Comparison of ENCODE assay signal across 28 mouse cellular contexts in genomic region chr2:60795861-60796260, GRCm38 (mm10).
DNase-seq lines count a peak whose midpoint lies in the region; ATAC-seq lines count a peak whose summit lies in the region.
"Had no signal": no experiment of that assay in that cellular context is flagged by ENCODE, and none has a peak within 500 bp of the region (broad histone marks: within the 10 kb centered on the region; RNA-seq: fewer than 3 reads in every experiment).

No protein-coding gene starts in this region.

- 78% methylated on average over 9 of the region's 9 CpGs for WGBS in hindbrain, embryonic 13.5 days
- 75% methylated on average over 9 of the region's 9 CpGs for WGBS in hindbrain, embryonic 16.5 days
- 72% methylated on average over 9 of the region's 9 CpGs for WGBS in neural tube, embryonic 13.5 days
- 73% methylated on average over 9 of the region's 9 CpGs for WGBS in neural tube, embryonic 15.5 days
- 49% methylated on average over 9 of the region's 9 CpGs for WGBS in midbrain, embryonic 16.5 days

- 0 out of 2 replicates have a peak, but pooled peaks cover 3% of the 10 kb centered on the region for H3K36me3 ChIP-seq in hindbrain, embryonic 13.5 days
- no peaks in the 10 kb centered on the region for H3K36me3 ChIP-seq in hindbrain, embryonic 16.5 days (ENCODE audit: control insufficient read depth, insufficient read depth, low read length)
- H3K36me3 ChIP-seq in neural tube, embryonic 13.5 days: no peaks in the 10 kb centered on the region
- no peaks in the 10 kb centered on the region for H3K36me3 ChIP-seq in neural tube, embryonic 15.5 days
- no peaks in the 10 kb centered on the region for H3K36me3 ChIP-seq in midbrain, embryonic 16.5 days (ENCODE audit: control insufficient read depth, insufficient read depth, low read length)

- H3K4me2 ChIP-seq in hindbrain, embryonic 13.5 days: no peak overlapping the region
- H3K4me2 ChIP-seq in hindbrain, embryonic 16.5 days (ENCODE audit: low read length): no peak overlapping the region
- no peak overlapping the region for H3K4me2 ChIP-seq in neural tube, embryonic 13.5 days
- H3K4me2 ChIP-seq in neural tube, embryonic 15.5 days: no peak overlapping the region
- no peak overlapping the region for H3K4me2 ChIP-seq in midbrain, embryonic 16.5 days (ENCODE audit: low read length)
- H3K4me2 ChIP-seq: embryonic facial prominence, embryonic 13.5 days; heart, embryonic 11.5 days; lung, embryonic 14.5 days had no signal

- DNase-seq in frontal cortex, postnatal 14 days (ENCODE audit: low spot score in 2 of 2): no peak
- DNase-seq: adrenal gland, adult 2 months; cerebellum, adult 8-10 months; cerebellum, postnatal 25 days; embryo, embryonic 11 days; gastrocnemius, postnatal 14 days; heart, postnatal 36 days; kidney, adult 8-10 months; layer of hippocampus, adult 9-11 months; liver; lung, embryonic 14.5 days; lung, postnatal 14 days; thymus, adult 2 months; thymus, postnatal 36 days had no signal

- H3K27ac ChIP-seq in hindbrain, embryonic 13.5 days: peak overlapping the region; percentile 52; the same call in 1 of the 2 replicates
- no peak overlapping the region for H3K27ac ChIP-seq in hindbrain, embryonic 16.5 days (ENCODE audit: low read depth, low read length)
- H3K27ac ChIP-seq in neural tube, embryonic 13.5 days (replicated peaks): peak overlapping the region; percentile 46
- no peak overlapping the region for H3K27ac ChIP-seq in neural tube, embryonic 15.5 days (replicated peaks)
- H3K27ac ChIP-seq in midbrain, embryonic 16.5 days (ENCODE audit: low read length): no peak overlapping the region
- H3K27ac ChIP-seq: embryonic facial prominence, embryonic 13.5 days; forebrain, embryonic 10.5 days; kidney, postnatal 0 days; liver, embryonic 14.5 days had no signal

- H3K4me3 ChIP-seq in hindbrain, embryonic 13.5 days: no peak overlapping the region
- H3K4me3 ChIP-seq in hindbrain, embryonic 16.5 days (ENCODE audit: low read length): no peak overlapping the region
- no peak overlapping the region for H3K4me3 ChIP-seq in neural tube, embryonic 13.5 days
- no peak overlapping the region for H3K4me3 ChIP-seq in neural tube, embryonic 15.5 days (replicated peaks)
- H3K4me3 ChIP-seq in midbrain, embryonic 16.5 days (ENCODE audit: low read depth, low read length): no peak overlapping the region
- H3K4me3 ChIP-seq: embryonic facial prominence, embryonic 13.5 days; forebrain, embryonic 10.5 days had no signal

- no peak for ATAC-seq in hindbrain, embryonic 13.5 days (ENCODE audit: low FRiP score)
- ATAC-seq in hindbrain, embryonic 16.5 days: no peak
- ATAC-seq in neural tube, embryonic 13.5 days (ENCODE audit: low read depth): no peak
- no peak for ATAC-seq in neural tube, embryonic 15.5 days (ENCODE audit: low FRiP score)
- 0 out of 2 replicates have a peak, but pooled peaks have one; percentile 11 for ATAC-seq in common myeloid progenitor, adult 5-6 weeks (replicated peaks; ENCODE audit: low read depth, poor library complexity, severe bottlenecking)
- ATAC-seq in midbrain, embryonic 16.5 days: peak; percentile 19; the same call in 1 of the 2 replicates
- ATAC-seq: activated CD4-positive, CD25-positive, alpha-beta regulatory T cell, adult 4 months; CD4-positive, CD25-positive, alpha-beta regulatory T cell, adult 4 months; intestine, embryonic 16.5 days had no signal

- H3K4me1 ChIP-seq in hindbrain, embryonic 13.5 days (replicated peaks): peaks cover 38% of the 10 kb centered on the region
- peaks cover 14% of the 10 kb centered on the region for H3K4me1 ChIP-seq in hindbrain, embryonic 16.5 days (ENCODE audit: control insufficient read depth, insufficient read depth, low read depth, low read length)
- H3K4me1 ChIP-seq in neural tube, embryonic 13.5 days (replicated peaks): peaks cover 41% of the 10 kb centered on the region
- H3K4me1 ChIP-seq in neural tube, embryonic 15.5 days: peaks cover 22% of the 10 kb centered on the region
- peaks cover 22% of the 10 kb centered on the region for H3K4me1 ChIP-seq in midbrain, embryonic 16.5 days (ENCODE audit: control insufficient read depth, insufficient read depth, low read length)

- no peak overlapping the region for H3K9ac ChIP-seq in hindbrain, embryonic 13.5 days
- H3K9ac ChIP-seq in hindbrain, embryonic 16.5 days (ENCODE audit: low read depth, low read length): no peak overlapping the region
- no peak overlapping the region for H3K9ac ChIP-seq in neural tube, embryonic 13.5 days
- H3K9ac ChIP-seq in neural tube, embryonic 15.5 days (replicated peaks): no peak overlapping the region
- no peak overlapping the region for H3K9ac ChIP-seq in midbrain, embryonic 16.5 days (ENCODE audit: low read depth, low read length)
- H3K9ac ChIP-seq: embryonic facial prominence, embryonic 13.5 days; liver, embryonic 14.5 days; lung, embryonic 14.5 days had no signal

- no peaks in the 10 kb centered on the region for H3K9me3 ChIP-seq in hindbrain, embryonic 13.5 days
- no peaks in the 10 kb centered on the region for H3K9me3 ChIP-seq in hindbrain, embryonic 16.5 days (ENCODE audit: control insufficient read depth, low read length)
- no peaks in the 10 kb centered on the region for H3K9me3 ChIP-seq in neural tube, embryonic 13.5 days
- no peaks in the 10 kb centered on the region for H3K9me3 ChIP-seq in neural tube, embryonic 15.5 days (replicated peaks)
- H3K9me3 ChIP-seq in midbrain, embryonic 16.5 days (replicated peaks; ENCODE audit: control insufficient read depth, low read length, poor library complexity, severe bottlenecking): no peaks in the 10 kb centered on the region
- H3K9me3 ChIP-seq: embryonic facial prominence, embryonic 13.5 days; forebrain, embryonic 10.5 days had no signal

- peaks cover 31% of the 10 kb centered on the region for H3K27me3 ChIP-seq in hindbrain, embryonic 13.5 days
- H3K27me3 ChIP-seq in hindbrain, embryonic 16.5 days (replicated peaks; ENCODE audit: control insufficient read depth, insufficient read depth, low read length): no peaks in the 10 kb centered on the region
- no peaks in the 10 kb centered on the region; the same call in 1 of the 2 replicates for H3K27me3 ChIP-seq in neural tube, embryonic 13.5 days
- H3K27me3 ChIP-seq in neural tube, embryonic 15.5 days (replicated peaks): no peaks in the 10 kb centered on the region
- peaks cover 26% of the 10 kb centered on the region for H3K27me3 ChIP-seq in midbrain, embryonic 16.5 days (ENCODE audit: control insufficient read depth, insufficient read depth, low read depth, low read length)
- H3K27me3 ChIP-seq: embryonic facial prominence, embryonic 13.5 days had no signal

Comparison
In these comparisons a context has a peak if more than half of its experiments do, and no peak if none do; other contexts are left out.
1. H3K27ac ChIP-seq: peak in hindbrain, embryonic 13.5 days (single experiment) and neural tube, embryonic 13.5 days (single experiment); none in hindbrain, embryonic 16.5 days (single experiment), neural tube, embryonic 15.5 days (single experiment) and midbrain, embryonic 16.5 days (single experiment).
2. ATAC-seq: peak in common myeloid progenitor, adult 5-6 weeks (single experiment) and midbrain, embryonic 16.5 days (single experiment); none in hindbrain, embryonic 13.5 days (single experiment), hindbrain, embryonic 16.5 days (single experiment), neural tube, embryonic 13.5 days (single experiment) and neural tube, embryonic 15.5 days (single experiment).